Mouse (Mus musculus) megakaryocyte progenitor cell, adult 5-6 weeks (primary cell): ENCODE data around the gene Pabpn1. TPM values are rescaled to one million over a fixed set of nuclear protein-coding genes. Genes with fewer than 3 reads are reported as not detected.
A peak's percentile ranks its signal among the peaks of the same experiment; 100 is the strongest.
"Not testable (repeated sequence)": the region's sequence is repeated elsewhere in the genome, so short reads cannot be mapped to it uniquely, and the experiment has no call there.

Experiments used
- ATAC-seq: replicated peaks from 2 replicates; pipeline ENCODE4 v1.8.0; 2016; ENCODE audit warnings: mild to moderate bottlenecking, moderate TSS enrichment, inconsistent platforms; ENCODE audit not compliant: poor library complexity
- total RNA-seq, 2 experiments: library from RNA; stranded (forward) in 1 of 2; stranded (reverse) in 1 of 2; fragments of 157-497, 149-512 nt in 1 of 2; fragments of 200-1000 nt in 1 of 2; gene quantifications; 2 replicates each; pipeline versions ENCODE4 v1.2.3 to v1.2.4; 2015 to 2017

The Pabpn1 gene
- total RNA-seq, 2 experiments from 2014 or later = 113 to 320 TPM

DNA sequence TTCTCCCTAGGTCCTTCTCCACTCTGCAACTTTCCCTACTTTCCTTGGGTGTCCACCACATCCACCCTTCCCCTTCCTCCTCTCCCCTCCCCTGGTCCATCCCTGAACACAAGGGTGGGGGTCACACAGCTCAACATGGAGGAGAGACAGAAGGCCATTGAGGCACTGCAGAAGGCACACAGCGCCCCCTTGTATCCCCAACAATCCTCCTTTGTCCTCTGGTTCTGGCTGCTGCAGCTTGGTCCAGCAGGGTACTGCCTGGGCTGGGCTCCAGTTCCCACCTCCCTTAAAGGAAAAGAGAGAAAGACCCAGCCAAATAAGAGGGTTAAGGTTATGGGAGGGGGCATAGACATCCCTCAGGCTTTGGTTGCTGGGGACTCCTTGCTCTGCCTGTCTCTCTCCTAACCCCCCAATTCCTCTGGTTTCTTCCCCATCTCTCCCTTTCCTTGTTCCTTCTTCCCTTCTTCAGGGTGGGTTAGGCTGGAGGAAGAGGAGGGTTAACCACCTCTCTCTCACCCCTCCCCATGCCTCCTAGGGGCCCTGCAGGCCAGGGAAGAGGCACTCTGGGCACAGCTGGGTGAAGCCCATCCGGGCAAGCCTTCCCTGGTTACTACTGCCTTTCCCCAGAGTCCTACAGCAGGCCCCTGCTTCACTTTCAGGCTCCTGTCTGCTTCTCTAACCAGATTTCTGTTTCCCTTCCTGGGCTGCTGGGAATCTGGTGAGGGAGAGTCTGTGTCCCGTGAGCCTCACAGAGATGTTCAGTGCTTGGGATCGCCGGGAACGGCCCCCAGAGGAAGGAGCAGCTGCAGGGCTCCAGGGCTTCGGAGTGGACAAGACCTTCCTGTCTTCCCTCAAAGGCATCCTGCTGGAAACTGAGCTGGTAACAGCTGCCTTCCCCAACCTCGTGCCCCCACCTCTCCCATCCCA, 43.9 kb downstream of the Pabpn1 start, which contains the start of gene Cmtm5:
Gene Cmtm5, plus strand, starts transcription at position 358 of the 927 bp plus-strand sequence.
- ATAC-seq = no peak

GRCm38 (mm10) chr14:54936831-54937160, 44.5 kb downstream of the Pabpn1 start:
- ATAC-seq = peak; percentile 61

DNA sequence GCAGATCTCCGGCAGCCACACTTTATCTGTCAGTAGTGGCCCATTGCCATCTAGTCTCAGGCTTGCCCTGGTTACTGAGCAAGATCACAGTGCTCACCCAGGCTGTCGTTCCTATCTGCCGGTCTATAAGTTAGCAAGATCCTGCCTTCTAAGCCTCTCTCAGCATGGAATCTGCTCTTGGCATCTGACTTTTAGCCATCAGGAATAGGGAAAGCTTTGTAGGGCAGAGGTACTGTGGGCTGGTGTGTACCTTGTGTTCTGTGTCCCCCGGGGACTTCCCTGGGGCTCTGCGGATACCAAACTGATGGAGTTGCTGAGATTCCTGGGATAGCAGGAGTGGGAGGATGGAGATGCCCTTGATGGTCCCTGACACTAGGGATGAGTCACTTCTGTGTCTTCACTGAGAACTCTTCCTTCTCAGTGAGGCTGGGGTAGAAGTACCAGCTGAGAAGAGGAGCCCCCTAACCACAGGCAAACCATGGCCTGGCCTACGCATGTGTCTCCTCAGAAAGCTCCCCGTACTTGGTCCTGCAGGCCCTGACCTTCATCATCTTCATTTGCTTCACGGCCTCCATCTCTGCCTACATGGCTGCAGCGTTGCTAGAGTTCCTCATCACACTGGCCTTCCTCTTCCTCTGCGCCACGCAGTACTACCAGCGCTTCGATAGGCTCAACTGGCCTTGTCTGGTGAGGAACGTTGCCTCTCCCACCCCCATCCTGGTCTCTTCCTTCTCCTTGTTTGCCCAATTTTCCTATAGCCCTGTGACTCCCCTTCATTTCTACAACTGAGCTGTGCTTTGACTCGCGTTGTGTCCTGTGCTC, 45.3 kb downstream of the Pabpn1 start:
- ATAC-seq = no peak

DNA sequence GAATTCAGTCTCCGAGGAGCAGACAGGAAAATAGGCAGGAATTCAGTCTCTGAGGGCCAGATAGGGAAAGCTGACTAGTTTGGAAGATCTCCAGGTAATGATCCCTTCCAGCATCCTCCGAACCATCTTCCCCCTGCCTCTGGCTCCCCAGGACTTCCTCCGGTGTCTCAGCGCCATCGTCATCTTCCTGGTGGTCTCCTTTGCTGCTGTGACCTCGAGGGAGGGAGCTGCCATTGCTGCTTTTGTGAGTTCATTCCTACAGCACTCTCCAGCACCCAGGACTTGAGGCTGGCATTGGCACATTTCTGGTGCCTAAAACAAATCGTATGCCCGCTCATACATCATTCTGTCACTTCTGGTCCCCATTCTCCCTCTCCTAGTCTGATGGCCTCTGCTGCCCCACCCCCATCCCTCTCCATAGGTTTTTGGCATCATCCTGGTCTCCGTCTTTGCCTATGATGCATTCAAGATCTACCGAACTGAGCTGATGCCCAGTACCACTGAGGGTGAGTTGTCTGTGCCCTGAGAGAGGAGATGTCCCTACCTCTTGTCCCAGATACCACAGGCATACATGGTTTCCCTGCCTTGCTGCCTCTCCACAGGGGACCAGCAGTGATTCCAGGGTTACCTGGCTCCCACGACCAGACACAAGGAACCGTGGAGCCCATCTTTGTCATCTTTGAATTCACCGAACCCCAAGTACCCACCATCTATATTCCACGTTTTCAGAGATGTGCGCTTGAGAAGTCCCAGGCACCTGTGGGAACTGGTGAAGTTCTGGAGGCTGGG, 46.3 kb downstream of the Pabpn1 start:
- ATAC-seq = no peak

DNA sequence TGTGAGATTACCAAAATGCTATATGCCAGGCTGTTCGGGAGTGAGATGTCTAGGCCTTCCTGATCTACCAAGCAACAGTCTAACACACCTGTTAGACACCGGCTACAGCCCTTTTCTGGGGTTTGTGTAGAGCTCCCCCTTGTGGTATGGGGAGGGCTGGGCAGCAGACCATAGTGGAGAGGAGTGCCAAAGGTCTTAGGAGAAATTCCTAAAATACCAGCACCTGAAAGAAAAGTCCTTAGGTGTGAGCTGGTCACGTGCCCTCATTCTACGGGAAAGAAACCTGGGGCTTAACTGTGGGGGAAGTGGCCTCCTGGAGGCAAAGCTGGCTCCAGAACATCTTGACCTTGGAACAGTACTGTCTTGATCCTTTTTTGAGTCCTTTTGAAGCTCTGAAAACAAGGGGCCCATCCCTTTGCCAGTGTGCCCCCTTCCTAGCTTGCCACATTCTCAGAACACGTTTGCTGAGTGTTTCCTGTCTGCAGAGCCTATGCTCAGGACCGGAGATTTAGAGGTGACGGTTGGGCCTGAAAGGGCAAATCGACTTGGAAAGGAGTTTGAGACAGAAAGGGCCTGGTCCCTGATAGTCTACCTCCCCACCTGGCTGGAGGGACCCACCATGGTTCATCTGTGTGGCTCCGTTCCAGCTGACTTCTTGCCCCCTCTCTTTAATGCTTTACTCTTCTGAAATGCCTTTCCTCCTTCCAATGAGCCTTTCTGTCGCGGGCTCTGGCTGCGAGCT, 47.3 kb downstream of the Pabpn1 start:
- ATAC-seq = peak; percentile 76

DNA sequence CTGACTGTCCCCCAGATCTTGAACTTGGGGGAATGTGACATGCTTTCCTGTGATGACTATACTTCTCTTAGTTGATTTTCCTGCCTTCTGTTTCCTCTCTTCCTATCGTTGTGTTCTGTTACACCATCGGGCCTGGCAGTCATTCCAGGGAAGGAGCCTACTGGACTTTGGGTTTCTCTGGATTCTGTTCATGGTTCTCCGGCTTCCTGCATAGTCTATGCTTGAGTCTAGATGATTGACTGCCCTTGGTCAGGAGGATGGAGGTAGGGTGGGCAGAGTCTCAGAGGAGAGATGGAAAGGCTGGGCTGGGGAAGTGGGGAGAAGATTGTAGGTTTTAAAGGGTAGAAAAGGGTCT, 47.9 kb downstream of the Pabpn1 start:
- ATAC-seq = no peak

GRCm38 (mm10) chr14:54941024-54941978, 49.0 kb downstream of the Pabpn1 start:
- ATAC-seq = no peak

GRCm38 (mm10) chr14:54942479-54942878, 50.2 kb downstream of the Pabpn1 start:
- ATAC-seq = no peak

GRCm38 (mm10) chr14:54943971-54944370, 51.7 kb downstream of the Pabpn1 start:
- ATAC-seq = no peak

GRCm38 (mm10) chr14:54944939-54945338, 52.6 kb downstream of the Pabpn1 start:
- no peak for ATAC-seq

DNA sequence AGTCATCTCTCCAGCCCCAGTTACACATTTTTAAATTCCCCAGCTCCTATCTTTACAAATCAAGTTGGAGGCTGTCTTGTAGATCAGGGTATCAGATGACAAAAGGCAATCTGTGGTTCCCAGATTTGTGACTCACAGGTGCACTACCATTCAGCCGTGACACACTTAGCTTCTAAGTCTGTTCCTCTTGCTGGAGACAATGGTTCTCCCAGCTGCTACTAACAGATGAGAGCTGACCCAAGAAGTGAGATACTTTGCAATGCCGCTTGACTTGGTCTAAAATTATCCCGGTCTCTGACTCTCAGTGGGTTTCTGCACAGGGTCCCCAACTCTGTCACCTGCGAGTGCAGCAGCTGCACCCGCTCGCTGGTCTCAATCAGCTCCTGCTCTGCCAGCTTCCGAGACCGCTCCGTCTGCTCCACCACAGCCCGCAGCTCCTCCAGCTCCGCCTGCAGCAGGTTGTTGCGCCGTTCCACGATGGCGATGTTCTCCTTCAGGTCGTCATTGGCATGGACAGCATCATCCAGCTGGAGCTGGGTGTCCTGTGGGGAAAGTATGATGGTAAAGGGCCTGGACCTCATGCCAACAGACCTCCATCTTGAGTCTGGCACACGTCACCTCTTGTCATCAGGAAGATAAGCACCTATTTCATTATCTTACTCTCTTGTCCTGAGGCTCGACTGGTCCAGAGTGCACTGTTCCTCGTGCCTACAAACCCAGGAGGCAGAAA, 53.8 kb downstream of the Pabpn1 start:
- no peak for ATAC-seq

- ATAC-seq = not testable (repeated sequence)
These were observed 54.7 kb downstream of the Pabpn1 start for GRCm38 (mm10) chr14:54947008-54947407.

Other genes starting within 250 kb of the Pabpn1 start
- 75.7 and 80.2 TPM in 2 replicates for gene 1700123O20Rik, start 206.3 kb upstream of the Pabpn1 start, total RNA-seq (2015)
- gene 1700123O20Rik, start 206.3 kb upstream of the Pabpn1 start, total RNA-seq (2017) = 47.3 and 52.3 TPM in 2 replicates
- 170 and 177 TPM in 2 replicates for gene Acin1, start 205.6 kb upstream of the Pabpn1 start, total RNA-seq (2015)
- 223 and 235 TPM in 2 replicates for gene Acin1, start 205.6 kb upstream of the Pabpn1 start, total RNA-seq (2017)
- gene Gm29776, start 193.7 kb upstream of the Pabpn1 start, total RNA-seq (2015) = 0.12 TPM in 1 of 2 replicates, not detected in the other
- not detected in 2 replicates for gene Gm29776, start 193.7 kb upstream of the Pabpn1 start, total RNA-seq (2017)
- gene Cebpe, start 180.3 kb upstream of the Pabpn1 start, total RNA-seq (2015) = 24.2 and 33.5 TPM in 2 replicates
- gene Cebpe, start 180.3 kb upstream of the Pabpn1 start, total RNA-seq (2017) = 52.6 and 82.0 TPM in 2 replicates
- 4.7 and 7.7 TPM in 2 replicates for gene Slc7a8, start 110.6 kb upstream of the Pabpn1 start, total RNA-seq (2015)
- 1.4 and 2.0 TPM in 2 replicates for gene Slc7a8, start 110.6 kb upstream of the Pabpn1 start, total RNA-seq (2017)
- gene Rnf212b, start 78.4 kb upstream of the Pabpn1 start, total RNA-seq (2015) = not detected in 2 replicates
- not detected in 2 replicates for gene Rnf212b, start 78.4 kb upstream of the Pabpn1 start, total RNA-seq (2017)
- gene Homez, start 21.5 kb upstream of the Pabpn1 start, total RNA-seq (2015) = 9.6 and 20.5 TPM in 2 replicates
- 10.0 and 15.0 TPM in 2 replicates for gene Homez, start 21.5 kb upstream of the Pabpn1 start, total RNA-seq (2017)
- gene Ppp1r3e, start 14.9 kb upstream of the Pabpn1 start, total RNA-seq (2015) = 19.0 and 26.3 TPM in 2 replicates
- gene Ppp1r3e, start 14.9 kb upstream of the Pabpn1 start, total RNA-seq (2017) = 2.8 and 5.0 TPM in 2 replicates
- 3.5 and 4.0 TPM in 2 replicates for gene Bcl2l2, start 9.1 kb upstream of the Pabpn1 start, total RNA-seq (2015)
- gene Bcl2l2, start 9.1 kb upstream of the Pabpn1 start, total RNA-seq (2017) = 7.2 and 9.5 TPM in 2 replicates
- not detected in 2 replicates for gene Gm20521, start 9.1 kb upstream of the Pabpn1 start, total RNA-seq (2015)
- 0.30 and 1.5 TPM in 2 replicates for gene Gm20521, start 9.1 kb upstream of the Pabpn1 start, total RNA-seq (2017)
- 1.3 and 3.0 TPM in 2 replicates for gene Slc22a17, start 20.6 kb downstream of the Pabpn1 start, total RNA-seq (2015)
- gene Slc22a17, start 20.6 kb downstream of the Pabpn1 start, total RNA-seq (2017) = 1.3 and 1.4 TPM in 2 replicates
- not detected in 2 replicates for gene Efs, start 33.6 kb downstream of the Pabpn1 start, total RNA-seq (2015)
- gene Efs, start 33.6 kb downstream of the Pabpn1 start, total RNA-seq (2017) = not detected in 2 replicates
- not detected in 2 replicates for gene Il25, start 40.2 kb downstream of the Pabpn1 start, total RNA-seq (2015)
- gene Il25, start 40.2 kb downstream of the Pabpn1 start, total RNA-seq (2017) = not detected in 2 replicates
- gene Cmtm5, start 43.8 kb downstream of the Pabpn1 start, total RNA-seq (2015) = not detected in 2 replicates
- not detected in 2 replicates for gene Cmtm5, start 43.8 kb downstream of the Pabpn1 start, total RNA-seq (2017)
- not detected in 2 replicates for gene Myh6, start 74.4 kb downstream of the Pabpn1 start, total RNA-seq (2015)
- gene Myh6, start 74.4 kb downstream of the Pabpn1 start, total RNA-seq (2017) = not detected in 2 replicates
- not detected in 2 replicates for gene Gm17428, start 84.4 kb downstream of the Pabpn1 start, total RNA-seq (2015)
- gene Gm17428, start 84.4 kb downstream of the Pabpn1 start, total RNA-seq (2017) = not detected in 2 replicates
- gene Myh7, start 102.1 kb downstream of the Pabpn1 start, total RNA-seq (2015) = not detected in 2 replicates
- not detected in 2 replicates for gene Myh7, start 102.1 kb downstream of the Pabpn1 start, total RNA-seq (2017)
- gene Ngdn, start 123.0 kb downstream of the Pabpn1 start, total RNA-seq (2015) = 57.0 and 72.1 TPM in 2 replicates
- 58.4 and 63.3 TPM in 2 replicates for gene Ngdn, start 123.0 kb downstream of the Pabpn1 start, total RNA-seq (2017)
- 2.5 and 3.1 TPM in 2 replicates for gene Zfhx2, start 199.8 kb downstream of the Pabpn1 start, total RNA-seq (2015)
- gene Zfhx2, start 199.8 kb downstream of the Pabpn1 start, total RNA-seq (2017) = 0.75 and 1.1 TPM in 2 replicates
- gene Thtpa, start 202.3 kb downstream of the Pabpn1 start, total RNA-seq (2015) = 7.3 and 7.7 TPM in 2 replicates
- gene Thtpa, start 202.3 kb downstream of the Pabpn1 start, total RNA-seq (2017) = 10.9 and 11.5 TPM in 2 replicates
- gene Ap1g2, start 214.1 kb downstream of the Pabpn1 start, total RNA-seq (2015) = 31.3 and 52.7 TPM in 2 replicates
- gene Ap1g2, start 214.1 kb downstream of the Pabpn1 start, total RNA-seq (2017) = 17.4 and 18.3 TPM in 2 replicates
- not detected in 2 replicates for gene Jph4, start 224.4 kb downstream of the Pabpn1 start, total RNA-seq (2015)
- not detected in 2 replicates for gene Jph4, start 224.4 kb downstream of the Pabpn1 start, total RNA-seq (2017)